Mouse (Mus musculus) MEL (cell line): Measurements from ENCODE around the gene Cnga1. TPM values are rescaled to one million over a fixed set of nuclear protein-coding genes. Genes with fewer than 3 reads are reported as not detected.

Experiments
- DNase-seq: peaks from one replicate; pipeline ENCODE4 v3.0.0; 2011; ENCODE audit warnings: low read depth, low spot score
- H3K27ac ChIP-seq: 2 replicates; pipeline ENCODE4 v1.5.1; 2012; ENCODE audit warnings: low read depth, mild to moderate bottlenecking, control low read depth, low read length, moderate library complexity; ENCODE audit not compliant: control insufficient read depth
- H3K27me3 ChIP-seq, 2 experiments: fragments of 150-350 bp in 1 of 2; sonication (generic) in 1 of 2; 2 replicates each; pipeline ENCODE4 v1.6.1; 2012; ENCODE audit warnings: low read length in 2 of 2, mild to moderate bottlenecking in 2 of 2, improper control_type of control experiment in 1 of 2, moderate library complexity in 1 of 2; ENCODE audit not compliant: insufficient read depth in 2 of 2, control insufficient read depth in 1 of 2
- H3K36me3 ChIP-seq, 2 experiments: 2 replicates each; pipeline ENCODE4 v1.6.1; 2012 to 2014; ENCODE audit warnings: low read length in 2 of 2, improper control_type of control experiment in 1 of 2, inconsistent platforms in 1 of 2, mild to moderate bottlenecking in 1 of 2; ENCODE audit not compliant: insufficient read depth in 2 of 2, control insufficient read depth in 1 of 2
- H3K4me1 ChIP-seq, 2 experiments: fragments of 150-350 bp in 1 of 2; sonication (generic) in 1 of 2; 2 replicates each; pipeline ENCODE4 v1.6.1; 2012; ENCODE audit warnings: low read length in 2 of 2, improper control_type of control experiment in 1 of 2, mild to moderate bottlenecking in 1 of 2; ENCODE audit not compliant: insufficient read depth in 2 of 2, control insufficient read depth in 1 of 2
- H3K4me3 ChIP-seq, 2 experiments: fragments of 150-350 bp in 1 of 2; sonication (generic) in 1 of 2; 2 replicates each; pipeline ENCODE4 v1.5.1; 2012; ENCODE audit warnings: low read depth in 2 of 2, low read length in 2 of 2, mild to moderate bottlenecking in 2 of 2, moderate library complexity in 2 of 2, control low read depth in 1 of 2, improper control_type of control experiment in 1 of 2; ENCODE audit not compliant: control insufficient read depth in 1 of 2, insufficient read depth in 1 of 2
- H3K79me2 ChIP-seq: 2 replicates; pipeline ENCODE4 v1.6.1; 2012; ENCODE audit warnings: mild to moderate bottlenecking, low read length, moderate library complexity; ENCODE audit not compliant: control insufficient read depth, poor library complexity, insufficient read depth
- H3K9ac ChIP-seq: 2 replicates; pipeline ENCODE4 v1.6.1; 2012; ENCODE audit warnings: low read depth, mild to moderate bottlenecking, control low read depth, low read length, moderate library complexity; ENCODE audit not compliant: control insufficient read depth, poor library complexity, severe bottlenecking
- H3K9me3 ChIP-seq: fragments of 150-350 bp; sonication (generic); replicated peaks from 2 replicates; pipeline ENCODE4 v1.6.1; 2012; ENCODE audit warnings: mild to moderate bottlenecking, low read length, improper control_type of control experiment, moderate library complexity; ENCODE audit not compliant: insufficient read depth
- CHD1 ChIP-seq: IDR thresholded peaks from 2 replicates; pipeline ENCODE4 v1.6.1; 2012; ENCODE audit warnings: low read depth, mild to moderate bottlenecking, inconsistent platforms, low read length, improper control_type of control experiment
- GABPA ChIP-seq: IDR thresholded peaks from 2 replicates; pipeline ENCODE4 v1.6.1; 2012; ENCODE audit warnings: low read depth, mild to moderate bottlenecking, inconsistent platforms, low read length, improper control_type of control experiment, moderate library complexity
- GATA1 ChIP-seq: IDR thresholded peaks from 2 replicates; pipeline ENCODE4 v1.6.1; 2011; ENCODE audit warnings: low read depth, low read length, improper control_type of control experiment
- KAT2A ChIP-seq: conservative IDR thresholded peaks from 2 replicates; pipeline ENCODE4 v1.6.1; 2012; ENCODE audit warnings: low read depth, low read length, improper control_type of control experiment, inconsistent platforms
- MAFK ChIP-seq: IDR thresholded peaks from 2 replicates; pipeline ENCODE4 v1.6.1; 2011; ENCODE audit warnings: low read depth, mild to moderate bottlenecking, low read length, improper control_type of control experiment, borderline replicate concordance
- MAX ChIP-seq: IDR thresholded peaks from 2 replicates; pipeline ENCODE4 v1.6.1; 2011; ENCODE audit warnings: low read length, improper control_type of control experiment
- MEF2A ChIP-seq: IDR thresholded peaks from 2 replicates; pipeline ENCODE4 v1.6.1; 2014; ENCODE audit warnings: low read depth, mild to moderate bottlenecking, inconsistent platforms, low read length, improper control_type of control experiment; ENCODE audit not compliant: poor library complexity, insufficient replicate concordance, severe bottlenecking; ENCODE audit errors: extremely low read depth
- MXI1 ChIP-seq: IDR thresholded peaks from 2 replicates; pipeline ENCODE4 v1.6.1; 2011; ENCODE audit warnings: mild to moderate bottlenecking, low read depth, low read length, improper control_type of control experiment
- MYC ChIP-seq: IDR thresholded peaks from 2 replicates; pipeline ENCODE4 v1.6.1; 2011; ENCODE audit warnings: low read depth, mild to moderate bottlenecking, low read length, improper control_type of control experiment, moderate library complexity
- NRF1 ChIP-seq: IDR thresholded peaks from 2 replicates; pipeline ENCODE4 v1.6.1; 2014; ENCODE audit warnings: low read depth, mild to moderate bottlenecking, inconsistent platforms, low read length, improper control_type of control experiment, moderate library complexity; ENCODE audit not compliant: poor library complexity, insufficient read depth, severe bottlenecking
- RCOR1 ChIP-seq: IDR thresholded peaks from 2 replicates; pipeline ENCODE4 v1.6.1; 2012; ENCODE audit warnings: low read depth, mild to moderate bottlenecking, inconsistent platforms, low read length, improper control_type of control experiment
- USF1 ChIP-seq: IDR thresholded peaks from 2 replicates; pipeline ENCODE4 v1.6.1; 2014; ENCODE audit warnings: low read depth, mild to moderate bottlenecking, inconsistent platforms, low read length, improper control_type of control experiment, moderate library complexity
- ZC3H11A ChIP-seq: IDR thresholded peaks from 2 replicates; pipeline ENCODE4 v1.6.1; 2012; ENCODE audit warnings: low read depth, mild to moderate bottlenecking, inconsistent platforms, low read length, improper control_type of control experiment
- polyA plus RNA-seq, 2 experiments: library from polyadenylated mRNA; stranded (reverse) in 1 of 2; unstranded in 1 of 2; fragments of >175 nt in 1 of 2; fragments of >200 nt in 1 of 2; gene quantifications; 2 replicates each; pipeline versions ENCODE4 v1.2.1 to v1.2.4; 2012; ENCODE audit warnings: low replicate concordance in 2 of 2, low read depth in 1 of 2; ENCODE audit not compliant: insufficient read length in 2 of 2, insufficient read depth in 1 of 2, missing spikeins in 1 of 2
- total RNA-seq: library from RNA; depleted of rRNA; stranded (reverse); fragments of 300-350 nt; gene quantifications from 2 replicates; pipeline ENCODE4 v1.2.3, GENCODE M21; 2012

The Cnga1 gene
- total and polyA plus RNA-seq, 3 experiments: 0.04 TPM; not detected in 2

DNA sequence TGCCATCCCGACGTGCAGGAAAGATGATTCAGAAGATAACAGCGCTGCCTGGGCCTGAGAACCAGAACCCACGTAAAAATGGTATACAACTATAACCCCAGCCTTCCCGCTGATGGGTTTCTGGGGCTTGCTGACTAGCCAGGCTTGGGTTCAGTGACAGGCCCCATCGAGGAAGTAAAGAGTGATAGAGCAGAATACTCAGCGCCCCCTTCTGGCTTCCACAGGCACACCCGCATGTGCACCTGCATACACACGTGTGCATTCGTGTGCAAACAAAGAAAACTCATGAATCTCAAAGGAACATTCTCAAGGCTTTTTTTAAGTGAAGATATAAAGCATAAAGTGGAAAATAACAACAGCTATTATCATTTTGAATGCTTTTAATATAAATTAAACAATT lies 2.1 kb upstream of the Cnga1 start (continued):
- TF ChIP-seq NRF1 (no peak), MYC (peak; percentile 88), USF1 (peak; percentile 41; the same call in 1 of the 2 replicates)

GRCm38 (mm10) chr5:72643655-72644054 lies 420 bp downstream of the Cnga1 start:
- H3K4me3 ChIP-seq: no peak overlapping the region
- no peak for DNase-seq

DNA sequence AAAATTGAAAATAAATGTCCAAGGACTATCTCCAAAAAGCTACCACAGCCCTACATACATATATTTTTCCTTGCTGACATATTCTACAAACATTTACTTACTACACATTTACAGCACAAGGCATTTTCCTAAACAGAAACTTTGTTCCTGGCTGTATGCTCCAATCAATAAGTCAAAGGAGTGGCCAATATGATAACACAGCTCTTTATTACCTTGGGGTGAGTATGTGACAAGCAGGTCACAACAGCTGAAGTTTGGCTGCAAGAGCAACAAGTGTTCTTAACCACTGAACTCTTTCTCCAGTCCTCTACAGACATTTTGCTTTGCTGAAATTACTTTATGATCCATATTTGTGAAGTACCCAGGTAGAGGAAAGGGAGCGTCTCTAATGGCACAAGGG lies 4.0 kb downstream of the Cnga1 start:
- Histone ChIP-seq H3K79me2 (no peaks in the 10 kb centered on the region; the same call in 1 of the 2 replicates), H3K4me3 (no peak overlapping the region), H3K4me1 (peaks cover 9% of the 10 kb centered on the region in 2 experiments), H3K9me3 (no peaks in the 10 kb centered on the region), H3K9ac (no peak overlapping the region), H3K27ac (no peak overlapping the region), H3K27me3 (no peaks in the 10 kb centered on the region; a peak in 3 of 4 replicates), H3K36me3 (peaks cover 0 to 13% of the 10 kb centered on the region in 2 experiments; a peak in 2 of 4 replicates)
- DNase-seq: no peak
- TF ChIP-seq CHD1: no peak

More at GRCm38 (mm10) chr5:72643655-72644054, 420 bp downstream of the Cnga1 start:
- no peak overlapping the region for H3K9ac ChIP-seq
- H3K27ac ChIP-seq: no peak overlapping the region
- peaks cover 0 to 3% of the 10 kb centered on the region in 2 experiments; a peak in 2 of 4 replicates for H3K4me1 ChIP-seq
- TF ChIP-seq MXI1 (no peak), CHD1 (no peak), GATA1 (no peak), RCOR1 (no peak), MAFK (no peak), GABPA (no peak), USF1 (no peak), ZC3H11A (no peak), KAT2A (no peak), MEF2A (no peak), MAX (no peak)
- TF ChIP-seq, all 39 proteins: peak for 0
- H3K9me3 ChIP-seq: no peaks in the 10 kb centered on the region
- H3K27me3 ChIP-seq: no peaks in the 10 kb centered on the region; a peak in 3 of 4 replicates
- H3K36me3 ChIP-seq: no peaks in the 10 kb centered on the region; a peak in 1 of 4 replicates
- H3K79me2 ChIP-seq: no peaks in the 10 kb centered on the region
